Mouse (Mus musculus) lung, postnatal 36 days (tissue): ENCODE data around the gene Sncb.
"Not testable (repeated sequence)": the region's sequence is repeated elsewhere in the genome, so short reads cannot be mapped to it uniquely, and the experiment has no call there.

Experiments used
- DNase-seq: peaks from one replicate; pipeline ENCODE4 v3.0.0; 2022; ENCODE audit warnings: mixed read lengths

Sncb gene

GRCm38 (mm10) chr13:54766192-54766768, at the start of gene Sncb:
TSS of gene Sncb (minus strand) at chr13:54766595.
- peak; percentile 13 for DNase-seq

DNA sequence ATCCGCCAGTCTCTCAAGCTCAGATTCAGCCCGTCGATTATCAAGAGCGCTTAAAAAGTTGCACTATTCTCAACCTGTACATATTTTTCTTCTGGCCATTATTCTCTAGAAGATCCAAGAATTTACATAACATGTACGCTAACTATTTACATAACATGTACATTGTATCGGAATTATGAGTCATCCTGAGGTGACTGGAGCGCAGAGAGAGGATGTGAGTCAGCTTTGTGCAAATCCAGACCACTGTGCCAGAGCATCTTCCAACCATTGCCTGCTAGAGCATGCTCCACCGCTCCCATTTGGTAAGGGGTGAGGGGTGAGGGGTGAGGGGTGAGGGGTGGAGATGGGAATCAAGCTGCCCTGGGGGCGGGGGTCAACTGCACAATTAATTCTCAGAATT, 47.0 kb upstream of the Sncb start:
- no peak for DNase-seq

DNA sequence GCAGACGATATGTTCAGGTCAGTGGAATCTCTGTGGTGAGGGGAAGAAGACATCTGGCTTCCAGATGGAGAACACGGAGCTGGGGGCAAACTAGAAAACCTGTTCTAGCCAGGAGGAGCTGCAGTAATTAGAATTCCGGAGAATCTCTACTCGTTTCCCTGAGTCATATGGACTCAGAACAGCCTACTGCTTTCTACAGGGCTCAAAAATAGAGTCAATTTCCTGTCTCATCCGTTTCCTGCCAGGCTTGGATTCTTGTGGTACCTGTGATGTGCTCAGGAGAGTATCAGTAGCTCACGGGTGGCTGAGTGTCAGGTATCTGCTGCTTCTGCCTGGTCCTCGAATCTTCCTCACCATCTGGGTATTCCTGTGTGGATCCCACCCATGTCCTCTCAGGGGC, 45.1 kb upstream of the Sncb start:
- DNase-seq = no peak

- no peak for DNase-seq
These were observed 41.7 kb upstream of the Sncb start for GRCm38 (mm10) chr13:54808067-54808466.

DNA sequence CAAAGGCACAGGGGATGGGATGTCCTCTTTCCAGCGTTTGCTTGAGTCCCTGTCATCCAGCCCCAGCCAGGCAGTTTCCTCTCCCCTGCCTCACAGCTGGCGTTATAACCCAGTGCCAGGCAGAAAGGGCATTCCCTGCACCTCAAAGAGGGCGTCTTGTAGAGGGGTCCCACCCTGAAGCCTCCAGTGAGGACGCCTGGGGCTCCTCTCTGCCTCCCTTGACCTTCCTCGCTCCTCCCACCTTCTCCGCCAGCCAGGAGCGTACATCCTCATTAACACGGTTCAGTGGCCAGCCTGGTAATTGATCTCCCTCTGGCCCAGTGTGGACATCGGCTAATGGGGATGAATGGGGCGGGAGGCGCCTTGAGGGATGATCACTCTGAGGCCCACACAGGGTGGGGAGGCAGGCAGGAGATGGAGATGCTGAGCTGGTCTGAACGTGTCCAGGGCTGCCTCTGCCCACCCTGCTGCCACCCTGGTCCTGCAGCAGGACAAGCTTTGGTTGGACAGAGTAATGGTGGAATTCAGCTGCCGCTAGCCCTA, 40.1 kb upstream of the Sncb start:
- DNase-seq = no peak

- no peak for DNase-seq
These were observed 38.9 kb upstream of the Sncb start for GRCm38 (mm10) chr13:54805134-54805838.

GRCm38 (mm10) chr13:54803010-54803409, 36.6 kb upstream of the Sncb start:
- DNase-seq = no peak

GRCm38 (mm10) chr13:54800206-54800605, 33.8 kb upstream of the Sncb start:
- DNase-seq = no peak

DNA sequence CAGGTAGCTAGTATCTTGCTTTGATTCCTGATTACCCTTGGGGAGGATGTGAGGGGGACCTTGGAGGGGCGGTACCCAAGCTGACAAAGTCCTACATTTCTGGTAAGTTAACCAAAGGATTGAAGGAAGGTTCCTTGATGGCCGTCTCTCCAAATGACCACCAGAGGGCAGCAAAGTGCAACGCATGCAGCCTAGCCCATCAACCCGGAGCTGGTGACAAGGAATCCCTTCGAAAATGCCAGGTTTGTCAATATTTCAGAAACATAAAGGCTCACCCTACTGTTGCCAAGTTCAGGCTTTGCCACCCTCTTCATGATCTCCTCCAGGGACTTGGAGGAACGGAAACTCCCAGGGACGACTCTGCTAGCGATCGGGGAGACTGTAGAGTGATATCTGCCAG, 33.3 kb upstream of the Sncb start:
- DNase-seq = peak; percentile 84

- DNase-seq = no peak
These were observed 32.3 kb upstream of the Sncb start for GRCm38 (mm10) chr13:54798740-54799139.

DNA sequence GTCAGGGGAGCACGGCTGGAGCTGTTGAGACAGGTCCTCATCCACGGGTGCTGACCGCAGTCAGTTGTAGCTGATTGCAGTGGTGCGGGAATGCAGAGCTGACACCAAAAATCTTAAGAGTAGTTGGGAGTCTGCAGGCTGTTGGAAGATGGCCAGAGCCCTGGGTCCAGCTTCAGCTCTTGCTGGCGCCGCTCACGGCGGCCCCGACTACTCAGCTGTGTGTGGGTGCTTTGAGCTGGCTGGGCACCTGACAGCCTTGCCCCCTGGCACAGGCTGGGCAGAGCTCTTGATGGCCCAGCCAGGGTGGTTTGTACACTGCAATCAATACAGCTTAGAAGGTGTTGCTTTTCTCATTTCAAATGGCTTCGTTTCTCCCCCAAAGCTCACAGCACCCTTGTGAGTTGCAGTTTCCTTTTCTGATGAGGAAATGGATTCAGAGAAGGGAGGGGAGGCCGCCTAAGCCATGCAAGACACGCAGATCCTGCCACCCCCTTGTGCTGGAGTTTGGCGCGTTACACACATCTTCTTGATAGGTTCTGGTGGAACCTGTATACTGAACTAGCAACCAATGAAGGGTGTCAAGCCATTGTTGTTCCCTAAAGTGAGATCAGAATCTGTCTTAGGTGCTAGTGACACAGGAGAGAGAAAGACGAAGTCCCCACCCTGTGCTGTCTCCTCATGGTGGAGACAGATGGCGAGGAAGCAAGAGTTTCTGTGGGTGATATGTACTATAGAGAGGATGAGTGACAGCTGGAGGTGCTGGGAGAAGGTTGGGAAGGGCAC, 31.7 kb upstream of the Sncb start:
- no peak for DNase-seq

- DNase-seq = peak; percentile 61
These were observed 31.0 kb upstream of the Sncb start for GRCm38 (mm10) chr13:54797356-54797755.

GRCm38 (mm10) chr13:54794843-54795242, 28.4 kb upstream of the Sncb start:
- DNase-seq = no peak

- DNase-seq = no peak
These were observed 27.7 kb upstream of the Sncb start for GRCm38 (mm10) chr13:54794002-54794577.

DNA sequence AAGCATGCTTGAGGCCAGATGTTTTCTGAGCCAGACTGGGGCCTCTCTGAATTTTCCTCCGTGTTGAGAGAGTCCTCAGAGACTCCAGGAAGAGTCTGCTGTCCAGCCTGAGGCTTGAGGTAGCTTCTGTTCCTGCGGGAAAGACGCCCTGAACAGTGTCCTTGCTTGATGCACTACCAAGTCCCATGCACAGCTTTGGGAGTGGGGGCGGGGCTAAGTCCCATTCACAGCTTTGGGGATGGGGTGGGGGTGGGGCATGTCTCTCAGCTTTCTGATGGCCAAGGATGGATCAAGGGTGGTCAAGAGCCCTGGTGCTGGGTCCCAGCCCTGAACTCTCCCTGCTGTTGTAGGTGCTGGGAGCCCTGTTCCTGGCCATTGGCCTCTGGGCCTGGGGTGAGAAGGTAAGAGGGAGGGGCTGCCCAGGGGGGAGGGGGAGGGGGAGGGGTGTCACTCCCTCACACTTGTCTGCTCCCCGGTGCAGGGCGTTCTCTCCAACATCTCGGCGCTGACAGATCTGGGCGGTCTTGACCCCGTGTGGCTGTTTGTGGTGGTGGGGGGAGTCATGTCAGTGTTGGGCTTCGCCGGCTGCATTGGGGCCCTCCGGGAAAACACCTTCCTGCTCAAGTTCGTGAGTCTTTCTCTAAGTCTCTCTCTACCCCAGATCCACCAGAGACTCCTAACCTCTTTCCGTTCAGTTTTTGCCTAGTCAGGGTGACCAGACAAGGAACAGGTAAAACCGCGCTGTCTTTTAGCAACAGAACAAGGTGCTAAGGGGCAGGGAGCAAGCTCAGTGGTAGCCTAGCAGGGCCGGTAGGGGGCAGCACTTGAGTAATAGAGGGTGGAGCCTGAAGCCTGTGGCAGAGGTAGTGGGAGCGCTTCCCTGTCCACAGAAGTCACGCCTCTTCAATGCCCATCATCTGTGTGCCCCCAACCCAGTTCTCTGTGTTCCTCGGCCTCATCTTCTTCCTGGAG, 26.1 kb upstream of the Sncb start:
- DNase-seq = peak; percentile 16

GRCm38 (mm10) chr13:54789561-54790397, 23.4 kb upstream of the Sncb start:
- peak; percentile 69 for DNase-seq

DNA sequence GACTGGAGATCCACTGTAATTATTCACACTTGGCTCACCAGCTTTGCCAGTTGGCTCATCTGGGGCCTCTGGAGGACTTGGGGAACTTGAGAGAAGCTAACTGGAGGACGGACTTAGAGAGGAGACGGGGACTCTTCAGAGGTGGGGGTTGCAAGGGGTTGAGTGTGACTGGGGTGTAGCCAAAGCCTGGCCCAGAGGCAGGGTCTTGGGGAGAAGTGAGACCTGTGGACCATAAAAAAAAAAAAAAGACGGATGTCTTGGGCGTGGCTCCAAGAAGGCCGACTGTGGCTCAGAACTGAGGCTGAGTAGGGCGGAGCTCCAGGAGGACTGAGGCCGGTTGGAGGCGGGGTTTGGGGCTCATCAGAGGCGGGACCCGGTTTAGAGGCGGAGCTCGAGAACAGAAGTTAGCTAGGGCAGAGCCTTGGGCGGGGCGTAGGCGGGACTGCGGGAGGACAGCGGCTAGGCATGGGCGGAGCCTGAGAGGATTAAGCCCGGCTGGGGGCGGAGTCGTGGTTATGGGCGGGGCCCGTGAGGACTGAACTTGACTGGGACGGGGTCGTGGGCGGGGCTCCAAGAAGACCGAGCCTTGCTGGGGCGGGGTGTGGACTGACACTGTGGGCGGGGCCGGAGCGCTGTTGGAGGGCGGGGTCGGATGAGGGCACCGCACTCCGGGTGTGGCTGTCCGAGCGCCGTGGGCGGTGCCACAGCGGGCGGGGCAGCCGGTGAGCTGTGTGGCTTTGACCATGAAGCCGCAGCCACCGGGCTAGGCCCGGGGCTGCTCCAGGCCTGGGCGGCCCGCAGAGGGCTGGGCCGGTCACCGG, 22.6 kb upstream of the Sncb start, which contains the start of gene Tspan17:
TSS of gene Tspan17 (plus strand) at position 638 of the 821 bp plus-strand sequence.
- peak; percentile 99 for DNase-seq

DNA sequence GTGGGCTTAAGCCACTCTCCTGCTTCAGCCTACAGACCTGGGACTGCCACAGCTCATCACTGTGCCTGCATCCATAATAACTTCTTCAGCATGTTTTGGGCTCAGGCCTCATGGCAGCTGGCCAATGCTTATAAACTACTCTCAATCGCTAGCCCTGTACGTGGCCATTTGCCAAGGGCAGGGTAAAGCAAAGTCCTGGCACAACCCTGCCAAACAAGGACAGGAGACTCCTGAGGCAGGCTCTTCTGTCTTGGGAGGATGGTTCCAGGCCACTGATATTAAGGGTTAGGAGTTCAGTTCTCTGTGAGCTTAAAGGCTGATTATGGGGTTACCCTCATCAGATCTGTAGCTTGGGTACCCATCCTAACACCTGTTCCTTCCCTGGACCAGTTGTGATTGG, 21.2 kb upstream of the Sncb start:
- DNase-seq = not testable (repeated sequence)

DNA sequence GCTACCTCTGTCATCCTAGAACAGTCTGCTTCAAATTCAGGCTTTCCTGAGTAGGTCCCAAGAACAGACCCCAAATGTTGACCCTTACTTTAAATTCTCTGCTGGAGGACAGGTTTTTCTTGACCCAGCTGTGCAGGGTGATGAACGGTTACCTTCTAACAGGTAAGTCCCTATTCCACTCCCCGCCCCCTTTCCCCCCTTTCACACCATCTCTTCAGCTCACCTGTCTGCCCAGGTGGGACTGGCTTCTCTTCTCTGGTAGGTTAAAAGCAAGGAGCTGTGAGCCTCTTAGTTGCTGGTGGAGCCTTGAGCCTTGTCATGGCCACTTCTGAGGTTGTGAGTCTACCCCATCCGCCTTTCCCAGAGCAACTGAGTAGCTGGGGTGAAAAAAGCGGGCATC, 17.3 kb upstream of the Sncb start, which contains the start of gene Eif4e1b:
TSS of gene Eif4e1b (plus strand) at position 301 of the 400 bp plus-strand sequence.
- DNase-seq = no peak

DNA sequence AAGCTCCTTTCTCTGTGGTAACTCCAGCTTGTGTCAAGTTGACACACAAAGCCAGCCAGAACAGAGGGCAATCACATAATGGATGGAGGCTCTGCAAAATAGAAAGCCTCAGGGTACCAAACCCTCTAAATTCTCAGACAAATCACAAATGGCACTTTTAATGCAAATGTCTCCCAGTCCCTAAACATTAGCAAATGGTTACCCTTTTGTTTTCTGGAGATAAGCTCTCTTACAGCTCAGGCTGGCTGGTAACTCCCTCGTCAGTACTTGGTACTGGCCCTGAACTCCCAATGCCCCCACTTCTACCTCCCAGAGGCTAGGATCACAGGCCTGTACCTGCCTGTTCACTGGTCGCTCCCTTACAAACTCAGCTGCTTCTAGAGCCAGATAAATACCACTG, 16.8 kb upstream of the Sncb start:
- DNase-seq = no peak
